Mouse (Mus musculus) ES-E14 (cell line): ENCODE data around the gene Mospd2.

Experiments
- CHD2 ChIP-seq: IDR thresholded peaks from 2 replicates; pipeline ENCODE4 v1.6.1; 2014; ENCODE audit warnings: mild to moderate bottlenecking, low read depth, low read length, inconsistent platforms
- MAFK ChIP-seq: IDR thresholded peaks from 2 replicates; pipeline ENCODE4 v1.6.1; 2014; ENCODE audit warnings: mild to moderate bottlenecking, low read depth, low read length, inconsistent platforms; ENCODE audit not compliant: insufficient read depth

GRCm38 (mm10) chrX:164965750-164966448 is 14.3 kb downstream of the Mospd2 start:
- no peak for TF ChIP-seq CHD2
- TF ChIP-seq MAFK, result no peak
